Mouse (Mus musculus) adrenal gland, adult (tissue): ENCODE results near the gene Apol11b.
A peak's percentile ranks its signal among the peaks of the same experiment; 100 is the strongest.
"Not testable (repeated sequence)": the region's sequence is repeated elsewhere in the genome, so short reads cannot be mapped to it uniquely, and the experiment has no call there.

Source experiments
- DNase-seq, 2 experiments: peaks; one replicate each; pipeline ENCODE4 v3.0.0; 2022 to 2023; ENCODE audit warnings: low spot score in 1 of 2; ENCODE audit not compliant: inconsistent age in 2 of 2

Apol11b gene

GRCm38 (mm10) chr15:77643176-77643575 is at the start of gene Apol11b:
Apol11b (minus strand) TSS chr15:77643286.
- not testable (repeated sequence) for DNase-seq

- DNase-seq, result not testable (repeated sequence)
Measured at GRCm38 (mm10) chr15:77691532-77692311, 48.6 kb upstream of the Apol11b start.

GRCm38 (mm10) chr15:77683944-77684343 is 40.9 kb upstream of the Apol11b start:
- DNase-seq, result peak; percentile 19 to 71

- DNase-seq, result not testable (repeated sequence)
Measured at GRCm38 (mm10) chr15:77674081-77674480, 31.0 kb upstream of the Apol11b start.

GRCm38 (mm10) chr15:77661841-77662240 is 18.8 kb upstream of the Apol11b start:
- not testable (repeated sequence) for DNase-seq

- not testable (repeated sequence) for DNase-seq
Measured at GRCm38 (mm10) chr15:77659773-77660172, 16.7 kb upstream of the Apol11b start.

GRCm38 (mm10) chr15:77651143-77651542 is 8.1 kb upstream of the Apol11b start:
- not testable (repeated sequence) for DNase-seq

- DNase-seq, result not testable (repeated sequence)
Measured at GRCm38 (mm10) chr15:77629822-77630221, 13.3 kb downstream of the Apol11b start.

GRCm38 (mm10) chr15:77628647-77629046 is 14.4 kb downstream of the Apol11b start:
- not testable (repeated sequence) for DNase-seq

GRCm38 (mm10) chr15:77626471-77626870 is 16.6 kb downstream of the Apol11b start:
- not testable (repeated sequence) for DNase-seq

GRCm38 (mm10) chr15:77624710-77625109 is 18.4 kb downstream of the Apol11b start:
- DNase-seq, result no peak

GRCm38 (mm10) chr15:77606069-77606468 is 37.0 kb downstream of the Apol11b start:
- no peak for DNase-seq

- DNase-seq, result no peak
Measured at GRCm38 (mm10) chr15:77598958-77599357, 44.1 kb downstream of the Apol11b start, which contains the start of gene Gm36245. Gm36245 (plus strand) TSS chr15:77599258.

GRCm38 (mm10) chr15:77598429-77598828 is 44.7 kb downstream of the Apol11b start:
- peak in 1 of 2 experiments; percentile 32 for DNase-seq

- peak in 1 of 2 experiments; percentile 42 for DNase-seq
Measured at GRCm38 (mm10) chr15:77595961-77596360, 47.1 kb downstream of the Apol11b start, which contains the start of gene Apol10b. Apol10b (minus strand) TSS chr15:77596125.

GRCm38 (mm10) chr15:77593557-77593956 is 49.5 kb downstream of the Apol11b start:
- DNase-seq, result no peak

- no peak for DNase-seq
Measured at GRCm38 (mm10) chr15:77590881-77591280, 52.2 kb downstream of the Apol11b start.

- DNase-seq, result no peak
Measured at GRCm38 (mm10) chr15:77588981-77589380, 54.1 kb downstream of the Apol11b start.

GRCm38 (mm10) chr15:77587026-77587425 is 56.1 kb downstream of the Apol11b start:
- DNase-seq, result peak in 1 of 2 experiments; percentile 60
